Mouse (Mus musculus) liver, embryonic 13.5 days (tissue): Measurements from ENCODE around the gene Jup. TPM values are rescaled to one million over a fixed set of nuclear protein-coding genes. Genes with fewer than 3 reads are reported as not detected.
A peak's percentile ranks its signal among the peaks of the same experiment; 100 is the strongest.
"Not testable (repeated sequence)": the region's sequence is repeated elsewhere in the genome, so short reads cannot be mapped to it uniquely, and the experiment has no call there.

ENCODE experiments used
- ATAC-seq: fragments of 200-750 bp; cut with Nextera tagmentation; 2 replicates; pipeline ENCODE4 v1.8.0; 2017; ENCODE audit warnings: low read depth, mild to moderate bottlenecking, moderate number of reproducible peaks, moderate library complexity
- DNase-seq: peaks from one replicate; pipeline ENCODE4 v3.0.0; 2022
- H3K27ac ChIP-seq: fragments of 300-500 bp; sonication (generic); 2 replicates; pipeline ENCODE4 v1.5.1; 2015; ENCODE audit warnings: moderate library complexity, mild to moderate bottlenecking, inconsistent platforms
- H3K27me3 ChIP-seq: fragments of 300-500 bp; sonication (generic); 2 replicates; pipeline ENCODE4 v1.6.1; 2015; ENCODE audit warnings: mild to moderate bottlenecking, inconsistent platforms
- H3K36me3 ChIP-seq: fragments of 300-500 bp; sonication (generic); 2 replicates; pipeline ENCODE4 v1.6.1; 2015; ENCODE audit warnings: mild to moderate bottlenecking, inconsistent platforms
- H3K4me1 ChIP-seq: fragments of 300-500 bp; sonication (generic); replicated peaks from 2 replicates; pipeline ENCODE4 v1.6.1; 2015; ENCODE audit warnings: inconsistent platforms
- H3K4me2 ChIP-seq: fragments of 300-500 bp; sonication (generic); 2 replicates; pipeline ENCODE4 v1.6.1; 2015; ENCODE audit warnings: inconsistent platforms, mild to moderate bottlenecking, moderate library complexity
- H3K4me3 ChIP-seq: fragments of 300-500 bp; sonication (generic); replicated peaks from 2 replicates; pipeline ENCODE4 v1.5.1; 2015; ENCODE audit warnings: mild to moderate bottlenecking, inconsistent platforms
- H3K9ac ChIP-seq: fragments of 300-500 bp; sonication (generic); 2 replicates; pipeline ENCODE4 v1.6.1; 2015; ENCODE audit warnings: mild to moderate bottlenecking, inconsistent platforms
- H3K9me3 ChIP-seq: fragments of 300-500 bp; sonication (generic); replicated peaks from 2 replicates; pipeline ENCODE4 v1.6.1; 2016; ENCODE audit warnings: inconsistent platforms
- WGBS: fragments of 180-500 bp; shearing (Covaris S2); methylation state at CpG from one replicate; pipeline ENCODE4 v1.1.7; 2015; ENCODE audit not compliant: insufficient replicate concordance; 5-methylcytosine and 5-hydroxymethylcytosine counted together
- polyA plus RNA-seq: library from polyadenylated mRNA; unstranded; fragments of >200 nt; fragmentation: Nextera tagmentation; extraction: Ambion mirVana; gene quantifications from 2 replicates; pipeline ENCODE4 v1.2.1, GENCODE M21; 2015

Gene Jup
- polyA plus RNA-seq, 1 experiment from 2014 or later, result 13.2 TPM

- no peak for DNase-seq
- peak overlapping the region; percentile 29; the same call in 1 of the 2 replicates for H3K9ac ChIP-seq
- H3K27ac ChIP-seq, result no peak overlapping the region
- H3K27me3 ChIP-seq, result peaks cover 93% of the 10 kb centered on the region
- H3K36me3 ChIP-seq, result no peaks in the 10 kb centered on the region
- H3K4me2 ChIP-seq, result peak overlapping the region; percentile 81
- 1% methylated on average over 54 of the region's 54 CpGs for WGBS
- peak; percentile 41 for ATAC-seq
- H3K9me3 ChIP-seq, result no peaks in the 10 kb centered on the region
- peak overlapping the region; percentile 60 for H3K4me3 ChIP-seq
- H3K4me1 ChIP-seq, result peaks cover 17% of the 10 kb centered on the region
These were observed 42.2 kb downstream of the Jup start for GRCm38 (mm10) chr11:100355151-100355951.

GRCm38 (mm10) chr11:100352076-100352857 lies 45.3 kb downstream of the Jup start:
- no peaks in the 10 kb centered on the region for H3K36me3 ChIP-seq
- H3K4me1 ChIP-seq, result peaks cover 17% of the 10 kb centered on the region
- H3K27me3 ChIP-seq, result peaks cover 76% of the 10 kb centered on the region
- ATAC-seq (no peak), DNase-seq (no peak)
- H3K27ac ChIP-seq, result no peak overlapping the region
- no peak overlapping the region for H3K4me3 ChIP-seq
- no peaks in the 10 kb centered on the region for H3K9me3 ChIP-seq
- WGBS, result 22% methylated on average over 10 of the region's 10 CpGs
- H3K9ac ChIP-seq, result no peak overlapping the region
- no peak overlapping the region for H3K4me2 ChIP-seq

- H3K4me1 ChIP-seq, result no peaks in the 10 kb centered on the region
- no peak overlapping the region for H3K4me2 ChIP-seq
- 42% methylated on average over 10 of the region's 10 CpGs for WGBS
- no peaks in the 10 kb centered on the region for H3K36me3 ChIP-seq
- H3K4me3 ChIP-seq, result no peak overlapping the region
- peaks cover 11% of the 10 kb centered on the region; the same call in 1 of the 2 replicates for H3K27me3 ChIP-seq
- no peaks in the 10 kb centered on the region for H3K9me3 ChIP-seq
- ATAC-seq (no peak), DNase-seq (no peak)
- no peak overlapping the region for H3K27ac ChIP-seq
- H3K9ac ChIP-seq, result no peak overlapping the region
These were observed 53.3 kb downstream of the Jup start for GRCm38 (mm10) chr11:100344269-100344668.

- DNase-seq (no peak), ATAC-seq (no peak)
- no peak overlapping the region for H3K9ac ChIP-seq
- no peaks in the 10 kb centered on the region for H3K36me3 ChIP-seq
- H3K9me3 ChIP-seq, result no peaks in the 10 kb centered on the region
- H3K4me1 ChIP-seq, result no peaks in the 10 kb centered on the region; the same call in 1 of the 2 replicates
- H3K4me3 ChIP-seq, result no peak overlapping the region
- H3K27ac ChIP-seq, result no peak overlapping the region
- WGBS, result 78% methylated on average over 3 of the region's 3 CpGs
- H3K4me2 ChIP-seq, result no peak overlapping the region
- peaks cover 3% of the 10 kb centered on the region; the same call in 1 of the 2 replicates for H3K27me3 ChIP-seq
These were observed 61.8 kb downstream of the Jup start for GRCm38 (mm10) chr11:100335731-100336130.

- no peak within 1 kb of the TSS for H3K9ac ChIP-seq
- H3K27ac ChIP-seq, result no peak within 1 kb of the TSS
- ATAC-seq (no peak), DNase-seq (no peak)
- 64% methylated on average over 6 of the region's 6 CpGs for WGBS
- H3K36me3 ChIP-seq, result no peaks in the 10 kb centered on the region
- no peak within 1 kb of the TSS for H3K4me2 ChIP-seq
- H3K4me1 ChIP-seq, result no peaks in the 10 kb centered on the region; the same call in 1 of the 2 replicates
- peaks cover 3% of the 10 kb centered on the region; the same call in 1 of the 2 replicates for H3K27me3 ChIP-seq
- no peak within 1 kb of the TSS for H3K4me3 ChIP-seq
- H3K9me3 ChIP-seq, result no peaks in the 10 kb centered on the region
These were observed 63.6 kb downstream of the Jup start, which contains the start of gene Gast for GRCm38 (mm10) chr11:100333944-100334457. Gene Gast, plus strand, starts transcription at chr11:100334407.

- no peak overlapping the region for H3K27ac ChIP-seq
- 59% methylated on average over 9 of the region's 9 CpGs for WGBS
- H3K36me3 ChIP-seq, result no peaks in the 10 kb centered on the region
- 0 out of 2 replicates have a peak, but pooled peaks cover 3% of the 10 kb centered on the region for H3K27me3 ChIP-seq
- H3K9ac ChIP-seq, result no peak overlapping the region
- H3K4me2 ChIP-seq, result no peak overlapping the region
- no peaks in the 10 kb centered on the region; the same call in 1 of the 2 replicates for H3K4me1 ChIP-seq
- no peak for ATAC-seq
- no peak overlapping the region for H3K4me3 ChIP-seq
- no peak for DNase-seq
- no peaks in the 10 kb centered on the region for H3K9me3 ChIP-seq
These were observed 64.6 kb downstream of the Jup start for GRCm38 (mm10) chr11:100332766-100333515.

- not testable (repeated sequence) for H3K27ac ChIP-seq, H3K4me1 ChIP-seq, H3K4me2 ChIP-seq, DNase-seq, H3K4me3 ChIP-seq, H3K36me3 ChIP-seq, ATAC-seq, H3K27me3 ChIP-seq, H3K9me3 ChIP-seq, H3K9ac ChIP-seq
- WGBS, result 53% methylated on average over 8 of the region's 8 CpGs
These were observed 66.7 kb downstream of the Jup start for GRCm38 (mm10) chr11:100330816-100331375.

- WGBS, result 53% methylated on average over 16 of the region's 16 CpGs
- ATAC-seq (no peak), DNase-seq (no peak)
- H3K4me3 ChIP-seq, result no peak overlapping the region
- H3K4me2 ChIP-seq, result no peak overlapping the region
- no peaks in the 10 kb centered on the region for H3K9me3 ChIP-seq
- H3K9ac ChIP-seq, result no peak overlapping the region
- no peak overlapping the region for H3K27ac ChIP-seq
- H3K4me1 ChIP-seq, result no peaks in the 10 kb centered on the region; the same call in 1 of the 2 replicates
- H3K36me3 ChIP-seq, result no peaks in the 10 kb centered on the region
- 0 out of 2 replicates have a peak, but pooled peaks cover 3% of the 10 kb centered on the region for H3K27me3 ChIP-seq
These were observed 67.3 kb downstream of the Jup start for GRCm38 (mm10) chr11:100330235-100330634.

GRCm38 (mm10) chr11:100327761-100328160 lies 69.8 kb downstream of the Jup start:
- DNase-seq, result no peak
- no peaks in the 10 kb centered on the region for H3K9me3 ChIP-seq
- H3K27ac ChIP-seq, result no peak overlapping the region
- WGBS, result 53% methylated on average over 6 of the region's 6 CpGs
- H3K4me1 ChIP-seq, result no peaks in the 10 kb centered on the region; the same call in 1 of the 2 replicates
- H3K4me2 ChIP-seq, result no peak overlapping the region
- H3K27me3 ChIP-seq, result no peaks in the 10 kb centered on the region
- H3K9ac ChIP-seq, result no peak overlapping the region
- H3K36me3 ChIP-seq, result peaks cover 1% of the 10 kb centered on the region
- H3K4me3 ChIP-seq, result no peak overlapping the region
- no peak for ATAC-seq

- Histone ChIP-seq H3K4me1 (peaks cover 1% of the 10 kb centered on the region; the same call in 1 of the 2 replicates), H3K4me3 (no peak overlapping the region), H3K4me2 (no peak overlapping the region), H3K9me3 (no peaks in the 10 kb centered on the region), H3K27me3 (no peaks in the 10 kb centered on the region), H3K27ac (no peak overlapping the region), H3K9ac (no peak overlapping the region), H3K36me3 (peaks cover 6% of the 10 kb centered on the region)
- ATAC-seq (no peak), DNase-seq (no peak)
- 69% methylated on average over 11 of the region's 11 CpGs for WGBS
These were observed 70.2 kb downstream of the Jup start for GRCm38 (mm10) chr11:100327316-100327715.
